Mouse (Mus musculus): ENCODE data around the gene Acadm.

The Acadm gene

GRCm38 (mm10) chr3:153897216-153897615 lies 47.2 kb downstream of the Acadm start:
- no peak for DNase-seq

GRCm38 (mm10) chr3:153895454-153895853 lies 49.0 kb downstream of the Acadm start:
- no peak for DNase-seq

DNA sequence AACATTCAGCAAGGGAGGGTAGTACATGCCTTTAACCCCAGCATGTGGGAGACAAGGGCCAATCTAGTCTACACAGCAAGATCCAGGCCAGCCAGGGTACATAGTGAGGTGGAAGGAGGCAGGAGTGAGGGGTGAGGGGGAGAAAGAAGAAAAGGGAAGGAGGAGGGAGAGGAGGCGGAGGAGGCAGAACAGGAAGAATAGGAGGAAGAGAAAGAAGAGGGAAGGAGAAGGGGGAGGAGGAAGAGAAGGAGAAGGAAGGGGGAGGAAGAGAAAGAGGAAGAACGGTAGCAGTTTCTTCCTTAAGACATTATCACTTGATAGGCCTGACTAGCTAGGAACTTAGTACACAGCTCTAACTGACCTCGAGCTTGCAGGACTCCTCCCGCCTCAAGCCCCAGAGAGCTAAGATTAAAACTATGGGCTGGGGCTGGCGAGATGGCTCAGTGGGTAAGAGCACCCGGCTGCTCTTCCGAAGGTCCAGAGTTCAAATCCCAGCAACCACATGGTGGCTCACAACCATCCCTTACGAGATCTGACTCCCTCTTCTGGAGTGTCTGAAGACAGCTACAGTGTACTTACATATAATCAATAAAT lies 55.1 kb downstream of the Acadm start:
- no peak for DNase-seq

- no peak for DNase-seq
Observed at GRCm38 (mm10) chr3:153888141-153888540, 56.3 kb downstream of the Acadm start.

GRCm38 (mm10) chr3:153886296-153886695 lies 58.1 kb downstream of the Acadm start:
- no peak for DNase-seq

Data from cerebellum, adult 9-11 months (tissue).